Mouse (Mus musculus): Measurements from ENCODE around the gene Nfil3. TPM values are rescaled to one million over a fixed set of nuclear protein-coding genes. Genes with fewer than 3 reads are reported as not detected.

The Nfil3 gene
- polyA plus RNA-seq, 1 experiment = 18.8 TPM

DNA sequence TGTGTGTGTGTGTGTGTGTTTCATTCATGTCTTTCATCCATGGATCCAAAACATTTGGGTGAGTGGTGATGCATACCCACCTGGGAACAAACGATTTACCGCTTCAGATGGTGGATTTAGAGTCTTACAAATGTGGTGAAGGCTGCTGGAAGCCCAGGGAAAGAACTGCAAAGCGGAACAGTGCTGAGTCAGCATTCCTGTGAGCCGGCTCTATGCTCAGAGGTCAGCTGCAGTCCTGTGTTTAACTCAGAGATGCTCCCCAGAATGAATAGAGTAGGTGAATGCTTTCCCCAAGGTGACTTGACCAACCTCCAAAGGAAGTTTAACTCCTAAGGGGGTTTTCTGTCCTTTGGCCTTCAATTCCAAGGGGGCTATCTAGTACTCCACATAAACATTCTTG lies 33.3 kb downstream of the Nfil3 start:
- Histone ChIP-seq H3K79me3 (ENCODE audit: low read depth) (no peaks in the 10 kb centered on the region), H3K27me3 (ENCODE audit: control insufficient read depth, insufficient read depth, insufficient read length) (no peaks in the 10 kb centered on the region), H3K79me2 (ENCODE audit: control insufficient read depth, insufficient read depth) (no peaks in the 10 kb centered on the region), H3ac (ENCODE audit: control insufficient read depth, insufficient read length, low read depth) (no peak overlapping the region), H3K4me3 (ENCODE audit: insufficient read depth, poor library complexity, severe bottlenecking) (no peak overlapping the region), H3K36me3 (ENCODE audit: control insufficient read depth, insufficient read depth) (no peaks in the 10 kb centered on the region)
- TF ChIP-seq FOSL1 (IDR thresholded peaks at IDR 0.05; ENCODE audit: insufficient read depth, low read length, poor library complexity, severe bottlenecking) (no peak), USF1 (IDR thresholded peaks at IDR 0.05; ENCODE audit: low read depth) (no peak), CTCF (IDR thresholded peaks at IDR 0.05; ENCODE audit: control insufficient read depth, insufficient read depth, insufficient read length) (no peak), MYOG (IDR thresholded peaks at IDR 0.05; ENCODE audit: control insufficient read depth, extremely low read depth, insufficient read length) (no peak), MAX (IDR thresholded peaks at IDR 0.05) (no peak), MYOD1 (IDR thresholded peaks at IDR 0.05; ENCODE audit: control insufficient read depth, insufficient read length, low read depth) (no peak), CEBPB (IDR thresholded peaks at IDR 0.05; ENCODE audit: low read depth) (no peak)

GRCm38 (mm10) chr13:52945769-52946168 lies 35.1 kb downstream of the Nfil3 start:
- TF ChIP-seq MYOD1 (IDR thresholded peaks at IDR 0.05; ENCODE audit: control insufficient read depth, insufficient read length, low read depth) = no peak
- no peak for TF ChIP-seq CEBPB (IDR thresholded peaks at IDR 0.05; ENCODE audit: low read depth)
- no peak for TF ChIP-seq FOSL1 (IDR thresholded peaks at IDR 0.05; ENCODE audit: insufficient read depth, low read length, poor library complexity, severe bottlenecking)
- no peak for TF ChIP-seq MYOG (IDR thresholded peaks at IDR 0.05; ENCODE audit: control insufficient read depth, extremely low read depth, insufficient read length)
- no peak for TF ChIP-seq MAX (IDR thresholded peaks at IDR 0.05)
- no peak for TF ChIP-seq USF1 (IDR thresholded peaks at IDR 0.05; ENCODE audit: low read depth)
- TF ChIP-seq CTCF (IDR thresholded peaks at IDR 0.05; ENCODE audit: control insufficient read depth, insufficient read depth, insufficient read length) = no peak
- Histone ChIP-seq H3K4me3 (ENCODE audit: insufficient read depth, poor library complexity, severe bottlenecking) (no peak overlapping the region), H3K27me3 (ENCODE audit: control insufficient read depth, insufficient read depth, insufficient read length) (no peaks in the 10 kb centered on the region), H3K36me3 (ENCODE audit: control insufficient read depth, insufficient read depth) (no peaks in the 10 kb centered on the region), H3K79me3 (ENCODE audit: low read depth) (no peaks in the 10 kb centered on the region), H3K79me2 (ENCODE audit: control insufficient read depth, insufficient read depth) (no peaks in the 10 kb centered on the region), H3ac (ENCODE audit: control insufficient read depth, insufficient read length, low read depth) (no peak overlapping the region)

DNA sequence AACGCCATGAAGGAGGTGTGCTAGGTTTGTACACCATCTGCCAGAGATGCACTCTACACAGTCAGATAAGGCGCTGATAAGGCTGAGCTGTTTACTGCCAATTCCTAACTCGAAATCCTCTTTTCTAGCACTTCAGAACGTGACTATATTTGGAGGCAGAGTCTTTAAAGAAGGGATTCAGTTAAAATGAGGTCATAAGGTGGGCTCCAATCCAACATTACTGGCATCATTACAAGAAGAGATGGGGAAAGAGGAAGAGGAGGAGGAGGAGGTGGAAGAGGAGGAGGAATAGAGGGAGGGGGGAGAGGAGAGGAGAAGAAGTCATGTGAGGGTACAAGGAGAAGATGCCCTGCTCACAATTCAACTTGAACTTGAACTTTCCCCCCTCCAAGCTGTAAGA lies 36.8 kb downstream of the Nfil3 start:
- no peaks in the 10 kb centered on the region for H3K36me3 ChIP-seq (ENCODE audit: control insufficient read depth, insufficient read depth)
- no peaks in the 10 kb centered on the region for H3K79me3 ChIP-seq (ENCODE audit: low read depth)
- TF ChIP-seq MYOG (IDR thresholded peaks at IDR 0.05; ENCODE audit: control insufficient read depth, extremely low read depth, insufficient read length) (no peak), FOSL1 (IDR thresholded peaks at IDR 0.05; ENCODE audit: insufficient read depth, low read length, poor library complexity, severe bottlenecking) (no peak), CEBPB (IDR thresholded peaks at IDR 0.05; ENCODE audit: low read depth) (no peak), CTCF (IDR thresholded peaks at IDR 0.05; ENCODE audit: control insufficient read depth, insufficient read depth, insufficient read length) (no peak), MYOD1 (IDR thresholded peaks at IDR 0.05; ENCODE audit: control insufficient read depth, insufficient read length, low read depth) (no peak), MAX (IDR thresholded peaks at IDR 0.05) (no peak), USF1 (IDR thresholded peaks at IDR 0.05; ENCODE audit: low read depth) (no peak)
- H3K27me3 ChIP-seq (ENCODE audit: control insufficient read depth, insufficient read depth, insufficient read length) = no peaks in the 10 kb centered on the region
- H3ac ChIP-seq (ENCODE audit: control insufficient read depth, insufficient read length, low read depth) = no peak overlapping the region
- no peak overlapping the region for H3K4me3 ChIP-seq (ENCODE audit: insufficient read depth, poor library complexity, severe bottlenecking)
- no peaks in the 10 kb centered on the region for H3K79me2 ChIP-seq (ENCODE audit: control insufficient read depth, insufficient read depth)

DNA sequence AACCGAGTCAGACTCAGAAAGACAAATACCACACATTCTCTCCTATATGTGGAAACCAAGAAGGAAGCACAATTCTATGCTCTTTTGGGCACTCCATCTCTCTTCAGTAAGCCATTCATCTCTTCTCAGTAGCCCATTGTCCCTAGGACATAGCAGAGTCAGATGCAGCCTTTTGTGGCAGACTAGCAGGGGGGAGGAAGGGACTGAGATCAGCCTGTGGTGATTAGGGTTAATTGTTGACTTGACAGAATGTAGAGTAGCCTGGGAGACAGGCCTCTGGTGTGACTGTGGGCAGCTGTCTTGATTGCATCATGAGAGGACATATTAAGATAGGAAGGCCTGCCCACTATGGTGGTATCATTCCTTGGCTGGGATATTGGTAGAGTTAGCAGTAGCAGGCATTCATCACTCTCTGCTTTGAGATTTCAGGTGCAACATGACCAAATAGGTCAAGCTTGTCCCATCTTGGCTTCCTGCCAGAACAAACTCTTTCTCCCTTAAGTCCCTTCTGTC lies 37.9 kb downstream of the Nfil3 start:
- H3K27me3 ChIP-seq (ENCODE audit: control insufficient read depth, insufficient read depth, insufficient read length) = no peaks in the 10 kb centered on the region
- no peak overlapping the region for H3ac ChIP-seq (ENCODE audit: control insufficient read depth, insufficient read length, low read depth)
- no peak overlapping the region for H3K4me3 ChIP-seq (ENCODE audit: insufficient read depth, poor library complexity, severe bottlenecking)
- H3K79me3 ChIP-seq (ENCODE audit: low read depth) = no peaks in the 10 kb centered on the region
- no peaks in the 10 kb centered on the region for H3K36me3 ChIP-seq (ENCODE audit: control insufficient read depth, insufficient read depth)
- TF ChIP-seq MYOD1 (IDR thresholded peaks at IDR 0.05; ENCODE audit: control insufficient read depth, insufficient read length, low read depth) (no peak), CEBPB (IDR thresholded peaks at IDR 0.05; ENCODE audit: low read depth) (no peak), MAX (IDR thresholded peaks at IDR 0.05) (no peak), USF1 (IDR thresholded peaks at IDR 0.05; ENCODE audit: low read depth) (no peak), CTCF (IDR thresholded peaks at IDR 0.05; ENCODE audit: control insufficient read depth, insufficient read depth, insufficient read length) (no peak)
- H3K79me2 ChIP-seq (ENCODE audit: control insufficient read depth, insufficient read depth) = no peaks in the 10 kb centered on the region

- Histone ChIP-seq H3K27me3 (ENCODE audit: control insufficient read depth, insufficient read depth, insufficient read length) (no peaks in the 10 kb centered on the region), H3K79me2 (ENCODE audit: control insufficient read depth, insufficient read depth) (no peaks in the 10 kb centered on the region), H3ac (ENCODE audit: control insufficient read depth, insufficient read length, low read depth) (no peak overlapping the region), H3K4me3 (ENCODE audit: insufficient read depth, poor library complexity, severe bottlenecking) (no peak overlapping the region), H3K79me3 (ENCODE audit: low read depth) (no peaks in the 10 kb centered on the region), H3K36me3 (ENCODE audit: control insufficient read depth, insufficient read depth) (no peaks in the 10 kb centered on the region)
- TF ChIP-seq USF1 (IDR thresholded peaks at IDR 0.05; ENCODE audit: low read depth) (no peak), MYOG (IDR thresholded peaks at IDR 0.05; ENCODE audit: control insufficient read depth, extremely low read depth, insufficient read length) (no peak), MAX (IDR thresholded peaks at IDR 0.05) (no peak), MYOD1 (IDR thresholded peaks at IDR 0.05; ENCODE audit: control insufficient read depth, insufficient read length, low read depth) (no peak), FOSL1 (IDR thresholded peaks at IDR 0.05; ENCODE audit: insufficient read depth, low read length, poor library complexity, severe bottlenecking) (no peak), CEBPB (IDR thresholded peaks at IDR 0.05; ENCODE audit: low read depth) (no peak), CTCF (IDR thresholded peaks at IDR 0.05; ENCODE audit: control insufficient read depth, insufficient read depth, insufficient read length) (no peak)
Measured at GRCm38 (mm10) chr13:52940956-52941355, 39.9 kb downstream of the Nfil3 start.

GRCm38 (mm10) chr13:52930582-52930981 lies 50.3 kb downstream of the Nfil3 start:
- Histone ChIP-seq H3K4me3 (ENCODE audit: insufficient read depth, poor library complexity, severe bottlenecking) (no peak overlapping the region), H3K36me3 (ENCODE audit: control insufficient read depth, insufficient read depth) (no peaks in the 10 kb centered on the region), H3K79me2 (ENCODE audit: control insufficient read depth, insufficient read depth) (no peaks in the 10 kb centered on the region), H3K79me3 (ENCODE audit: low read depth) (peaks cover 2% of the 10 kb centered on the region), H3K27me3 (ENCODE audit: control insufficient read depth, insufficient read depth, insufficient read length) (no peaks in the 10 kb centered on the region), H3ac (ENCODE audit: control insufficient read depth, insufficient read length, low read depth) (no peak overlapping the region)
- TF ChIP-seq CTCF (IDR thresholded peaks at IDR 0.05; ENCODE audit: control insufficient read depth, insufficient read depth, insufficient read length) = no peak
- TF ChIP-seq MYOG (IDR thresholded peaks at IDR 0.05; ENCODE audit: control insufficient read depth, extremely low read depth, insufficient read length) = no peak
- TF ChIP-seq CEBPB (IDR thresholded peaks at IDR 0.05; ENCODE audit: low read depth) = no peak
